Mouse (Mus musculus) hindbrain, embryonic 16.5 days (tissue): ENCODE results near the gene Chek2. TPM values are rescaled to one million over a fixed set of nuclear protein-coding genes. Genes with fewer than 3 reads are reported as not detected.
"Not testable (repeated sequence)": the region's sequence is repeated elsewhere in the genome, so short reads cannot be mapped to it uniquely, and the experiment has no call there.

Experiments
- ATAC-seq: fragments of 200-750 bp; cut with Nextera tagmentation; 2 replicates; pipeline ENCODE4 v1.8.0; 2017; ENCODE audit warnings: moderate TSS enrichment, moderate library complexity
- H3K27ac ChIP-seq: fragments of 300-500 bp; sonication (generic); 2 replicates; pipeline ENCODE4 v1.5.1; 2014; ENCODE audit warnings: low read depth, mild to moderate bottlenecking, control low read depth, low read length, moderate library complexity
- H3K27me3 ChIP-seq: fragments of 300-500 bp; sonication (generic); replicated peaks from 2 replicates; pipeline ENCODE4 v1.6.1; 2014; ENCODE audit warnings: low read length; ENCODE audit not compliant: control insufficient read depth, insufficient read depth
- H3K36me3 ChIP-seq: fragments of 300-500 bp; sonication (generic); 2 replicates; pipeline ENCODE4 v1.6.1; 2014; ENCODE audit warnings: mild to moderate bottlenecking, low read length, moderate library complexity, mixed read lengths; ENCODE audit not compliant: control insufficient read depth, insufficient read depth
- H3K4me1 ChIP-seq: fragments of 300-500 bp; sonication (generic); 2 replicates; pipeline ENCODE4 v1.6.1; 2014; ENCODE audit warnings: low read depth, low read length; ENCODE audit not compliant: control insufficient read depth, insufficient read depth
- H3K4me2 ChIP-seq: fragments of 300-500 bp; sonication (generic); 2 replicates; pipeline ENCODE4 v1.6.1; 2014; ENCODE audit warnings: mild to moderate bottlenecking, low read length, control low read depth, moderate library complexity
- H3K4me3 ChIP-seq: fragments of 300-500 bp; sonication (generic); 2 replicates; pipeline ENCODE4 v1.5.1; 2014; ENCODE audit warnings: mild to moderate bottlenecking, low read length, control low read depth, moderate library complexity
- H3K9ac ChIP-seq: fragments of 300-500 bp; sonication (generic); 2 replicates; pipeline ENCODE4 v1.6.1; 2014; ENCODE audit warnings: low read depth, mild to moderate bottlenecking, control low read depth, low read length, moderate library complexity
- H3K9me3 ChIP-seq: fragments of 300-500 bp; sonication (generic); 2 replicates; pipeline ENCODE4 v1.6.1; 2014; ENCODE audit warnings: mild to moderate bottlenecking, low read length, moderate library complexity; ENCODE audit not compliant: control insufficient read depth
- WGBS: fragments of 180-500 bp; shearing (Covaris S2); extraction: QIAGEN DNeasy Blood & Tissue Kit; methylation state at CpG from one replicate; pipeline ENCODE4 v1.1.7; 2014; 5-methylcytosine and 5-hydroxymethylcytosine counted together
- polyA plus RNA-seq: library from polyadenylated mRNA; unstranded; fragments of >200 nt; fragmentation: Nextera tagmentation; extraction: Ambion mirVana; gene quantifications from 2 replicates; pipeline ENCODE4 v1.2.1, GENCODE M21; 2015

The Chek2 gene
- polyA plus RNA-seq, 1 experiment from 2014 or later = 6.2 TPM

- ATAC-seq = no peak
- Histone ChIP-seq H3K27me3 (no peaks in the 10 kb centered on the region), H3K4me2 (no peak overlapping the region)
Measured at GRCm38 (mm10) chr5:110835959-110836358, 3.8 kb upstream of the Chek2 start.

GRCm38 (mm10) chr5:110838016-110838415 lies 1.8 kb upstream of the Chek2 start:
- not testable (repeated sequence) for H3K27me3 ChIP-seq, H3K9ac ChIP-seq, H3K36me3 ChIP-seq, ATAC-seq, H3K4me3 ChIP-seq, H3K4me2 ChIP-seq, H3K27ac ChIP-seq, H3K4me1 ChIP-seq, H3K9me3 ChIP-seq
- 96% methylated on average over 5 of the region's 5 CpGs for WGBS

More at GRCm38 (mm10) chr5:110835959-110836358, 3.8 kb upstream of the Chek2 start:
- Histone ChIP-seq H3K9ac (no peak overlapping the region), H3K36me3 (no peaks in the 10 kb centered on the region), H3K4me3 (no peak overlapping the region), H3K27ac (no peak overlapping the region), H3K9me3 (no peaks in the 10 kb centered on the region), H3K4me1 (peaks cover 7% of the 10 kb centered on the region)
- 46% methylated on average over 3 of the region's 3 CpGs for WGBS

- H3K9ac ChIP-seq = peak overlapping the region; percentile 79
- no peaks in the 10 kb centered on the region for H3K27me3 ChIP-seq
- WGBS = 8% methylated on average over 28 of the region's 28 CpGs
- H3K27ac ChIP-seq = peak overlapping the region; percentile 77
- no peaks in the 10 kb centered on the region for H3K9me3 ChIP-seq
- peaks cover 7% of the 10 kb centered on the region for H3K4me1 ChIP-seq
- no peaks in the 10 kb centered on the region for H3K36me3 ChIP-seq
- H3K4me3 ChIP-seq = peak overlapping the region; percentile 66
- ATAC-seq = peak; percentile 86
- peak overlapping the region; percentile 79 for H3K4me2 ChIP-seq
Measured at GRCm38 (mm10) chr5:110839038-110839677, 621 bp upstream of the Chek2 start.

DNA sequence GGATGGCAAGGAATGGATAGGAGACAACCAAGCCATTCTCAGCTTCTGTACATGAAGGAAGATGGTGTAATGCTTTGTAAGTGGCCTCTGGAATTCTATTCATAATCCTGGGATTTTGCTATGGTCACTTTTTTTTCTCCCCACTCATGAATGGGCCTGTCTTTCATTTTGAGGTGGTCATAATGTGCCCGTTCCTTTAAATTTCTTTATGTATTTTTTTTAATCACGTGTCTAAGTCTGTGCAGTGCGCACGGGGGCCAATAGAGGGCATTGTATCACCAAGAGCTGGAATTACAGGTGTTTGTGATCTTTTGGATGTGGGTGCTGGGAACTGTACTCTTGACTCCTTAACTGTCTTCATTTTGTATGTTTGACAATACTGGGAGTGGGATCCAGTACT lies 686 bp downstream of the Chek2 start:
- no peak for ATAC-seq
- peaks cover 7% of the 10 kb centered on the region for H3K4me1 ChIP-seq
- peak overlapping the region; percentile 50 for H3K9ac ChIP-seq
- no peak overlapping the region for H3K27ac ChIP-seq
- peak overlapping the region; percentile 66 for H3K4me3 ChIP-seq
- H3K36me3 ChIP-seq = no peaks in the 10 kb centered on the region
- no peaks in the 10 kb centered on the region for H3K27me3 ChIP-seq
- no peaks in the 10 kb centered on the region for H3K9me3 ChIP-seq
- peak overlapping the region; percentile 84 for H3K4me2 ChIP-seq
- 5% methylated on average over 4 of the region's 4 CpGs for WGBS

GRCm38 (mm10) chr5:110841046-110841862 lies 1.5 kb downstream of the Chek2 start:
- H3K27me3 ChIP-seq = no peaks in the 10 kb centered on the region
- no peaks in the 10 kb centered on the region for H3K36me3 ChIP-seq
- 95% methylated on average over 14 of the region's 14 CpGs for WGBS
- no peak for ATAC-seq
- no peak overlapping the region for H3K27ac ChIP-seq
- no peak overlapping the region for H3K4me2 ChIP-seq
- H3K9ac ChIP-seq = no peak overlapping the region
- H3K4me1 ChIP-seq = peaks cover 7% of the 10 kb centered on the region
- no peaks in the 10 kb centered on the region for H3K9me3 ChIP-seq
- H3K4me3 ChIP-seq = no peak overlapping the region

GRCm38 (mm10) chr5:110852990-110853389 lies 13.2 kb downstream of the Chek2 start:
- H3K36me3 ChIP-seq = no peaks in the 10 kb centered on the region
- H3K4me2 ChIP-seq = no peak overlapping the region
- H3K27ac ChIP-seq = no peak overlapping the region
- no peaks in the 10 kb centered on the region for H3K4me1 ChIP-seq
- no peak overlapping the region for H3K4me3 ChIP-seq
- no peaks in the 10 kb centered on the region for H3K9me3 ChIP-seq
- no peak overlapping the region for H3K9ac ChIP-seq
- WGBS = 85% methylated on average over 1 of the region's 1 CpGs
- H3K27me3 ChIP-seq = no peaks in the 10 kb centered on the region
- ATAC-seq = no peak

- no peak overlapping the region for H3K9ac ChIP-seq
- no peaks in the 10 kb centered on the region for H3K4me1 ChIP-seq
- H3K4me3 ChIP-seq = no peak overlapping the region
- H3K36me3 ChIP-seq = no peaks in the 10 kb centered on the region
- H3K27ac ChIP-seq = no peak overlapping the region
- ATAC-seq = no peak
- H3K4me2 ChIP-seq = no peak overlapping the region
- no peaks in the 10 kb centered on the region for H3K27me3 ChIP-seq
- H3K9me3 ChIP-seq = no peaks in the 10 kb centered on the region
- 84% methylated on average over 5 of the region's 5 CpGs for WGBS
Measured at GRCm38 (mm10) chr5:110857091-110857490, 17.3 kb downstream of the Chek2 start.

DNA sequence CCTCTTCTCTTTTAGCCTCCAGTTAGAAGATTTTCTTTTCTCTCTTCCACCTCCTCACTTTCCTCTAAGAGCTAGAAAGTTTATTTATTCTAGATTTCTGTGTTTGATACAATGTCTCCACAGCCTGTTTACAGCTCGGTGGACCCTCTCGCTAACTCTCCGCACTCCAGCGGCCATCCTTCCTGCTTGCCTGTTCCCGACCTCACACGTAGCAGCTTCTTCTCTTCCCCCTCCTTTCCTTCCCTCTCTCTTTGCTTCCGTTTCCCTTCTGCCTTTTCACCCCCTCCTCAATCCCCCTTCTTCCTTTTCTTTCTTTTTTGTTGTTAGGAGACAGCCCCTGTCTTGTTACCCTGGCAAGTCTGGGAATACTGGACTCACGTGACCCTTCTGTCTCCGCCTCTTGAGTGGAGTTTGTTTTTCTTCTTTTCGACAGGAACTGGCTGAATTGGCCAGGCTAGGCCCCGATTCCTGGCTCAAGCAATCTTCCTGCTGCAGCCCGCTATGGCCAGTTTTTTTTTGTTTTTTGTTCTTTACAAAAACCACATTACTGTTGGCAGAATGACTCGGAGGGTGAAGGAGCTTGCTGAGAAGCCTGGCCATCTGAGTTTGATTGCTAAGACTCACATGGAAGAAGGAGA lies 19.4 kb downstream of the Chek2 start:
- H3K9ac ChIP-seq = no peak overlapping the region
- H3K4me3 ChIP-seq = no peak overlapping the region
- 49% methylated on average over 13 of the region's 13 CpGs for WGBS
- H3K27ac ChIP-seq = peak overlapping the region; percentile 64
- no peaks in the 10 kb centered on the region for H3K36me3 ChIP-seq
- ATAC-seq = peak; percentile 81
- no peaks in the 10 kb centered on the region for H3K9me3 ChIP-seq
- peak overlapping the region; percentile 34 for H3K4me2 ChIP-seq
- no peaks in the 10 kb centered on the region for H3K27me3 ChIP-seq
- H3K4me1 ChIP-seq = no peaks in the 10 kb centered on the region

DNA sequence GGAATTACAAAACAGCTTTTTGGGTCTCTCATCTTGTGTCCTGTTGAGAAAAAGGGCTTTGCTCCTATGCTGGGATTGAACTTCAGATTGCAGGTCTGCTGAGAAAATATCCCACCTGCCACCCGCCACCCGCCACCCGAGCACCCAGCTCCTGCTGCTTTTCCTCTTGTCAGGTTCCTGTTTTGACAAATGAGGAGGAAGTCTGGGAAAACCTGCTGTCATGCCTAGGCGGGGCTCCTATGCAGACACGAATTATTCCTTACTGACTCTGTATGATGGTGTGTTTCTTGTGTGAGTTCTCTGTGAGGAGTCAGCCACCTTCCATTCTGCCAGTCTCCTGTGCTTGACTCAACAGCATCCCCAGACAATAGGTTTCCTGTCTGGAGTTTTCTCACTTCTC lies 20.7 kb downstream of the Chek2 start:
- Histone ChIP-seq H3K4me2 (no peak overlapping the region), H3K27me3 (no peaks in the 10 kb centered on the region), H3K9me3 (no peaks in the 10 kb centered on the region), H3K4me3 (no peak overlapping the region), H3K36me3 (no peaks in the 10 kb centered on the region), H3K4me1 (no peaks in the 10 kb centered on the region), H3K27ac (no peak overlapping the region), H3K9ac (no peak overlapping the region)
- 89% methylated on average over 5 of the region's 5 CpGs for WGBS
- no peak for ATAC-seq
